Mouse (Mus musculus): ENCODE results near the gene Ksr1. TPM values are rescaled to one million over a fixed set of nuclear protein-coding genes. Genes with fewer than 3 reads are reported as not detected.

Ksr1 gene
- polyA plus RNA-seq (2015; fragmentation: Nextera tagmentation; extraction: Ambion mirVana) = 4.9 and 5.3 TPM in 2 replicates

GRCm38 (mm10) chr11:79146331-79146767 is at the start of gene Ksr1:
Gene Ksr1, minus strand, starts transcription at chr11:79146407.
- peak; percentile 96 for ATAC-seq (replicated peaks)
- H3K4me3 ChIP-seq = peak within 1 kb of the TSS; percentile 94
- no peaks in the 10 kb centered on the region for H3K36me3 ChIP-seq
- peaks cover 31% of the 10 kb centered on the region for H3K4me1 ChIP-seq
- H3K27me3 ChIP-seq = no peaks in the 10 kb centered on the region
- no peaks in the 10 kb centered on the region for H3K9me3 ChIP-seq
- H3K4me2 ChIP-seq (replicated peaks) = peak within 1 kb of the TSS; percentile 89
- peak within 1 kb of the TSS; percentile 89 for H3K9ac ChIP-seq (replicated peaks)
- WGBS = under 1% methylated on average over 41 of the region's 42 CpGs
- peak within 1 kb of the TSS; percentile 93 for H3K27ac ChIP-seq (replicated peaks)

- WGBS = 88% methylated on average over 1 of the region's 1 CpGs
- Histone ChIP-seq H3K9ac (replicated peaks) (no peak overlapping the region), H3K9me3 (no peaks in the 10 kb centered on the region), H3K27me3 (no peaks in the 10 kb centered on the region), H3K27ac (replicated peaks) (no peak overlapping the region), H3K36me3 (no peaks in the 10 kb centered on the region), H3K4me3 (no peak overlapping the region), H3K4me1 (peaks cover 16% of the 10 kb centered on the region), H3K4me2 (replicated peaks) (no peak overlapping the region)
- no peak for ATAC-seq (replicated peaks)
Observed at GRCm38 (mm10) chr11:79192176-79192575, 46.0 kb upstream of the Ksr1 start.

GRCm38 (mm10) chr11:79191214-79191613 is 45.0 kb upstream of the Ksr1 start:
- ATAC-seq (replicated peaks) = no peak
- Histone ChIP-seq H3K36me3 (no peaks in the 10 kb centered on the region), H3K4me3 (no peak overlapping the region), H3K9me3 (no peaks in the 10 kb centered on the region), H3K4me1 (peaks cover 16% of the 10 kb centered on the region), H3K9ac (replicated peaks) (no peak overlapping the region), H3K27me3 (no peaks in the 10 kb centered on the region), H3K27ac (replicated peaks) (no peak overlapping the region), H3K4me2 (replicated peaks) (no peak overlapping the region)
- 82% methylated on average over 4 of the region's 4 CpGs for WGBS

- ATAC-seq (replicated peaks) = no peak
Observed at GRCm38 (mm10) chr11:79190257-79190656, 44.0 kb upstream of the Ksr1 start.

GRCm38 (mm10) chr11:79188176-79188575 is 42.0 kb upstream of the Ksr1 start:
- ATAC-seq (replicated peaks) = peak; percentile 51
- no peak overlapping the region for H3K9ac ChIP-seq (replicated peaks)
- H3K9me3 ChIP-seq = no peaks in the 10 kb centered on the region
- no peaks in the 10 kb centered on the region for H3K27me3 ChIP-seq
- H3K4me1 ChIP-seq = peaks cover 16% of the 10 kb centered on the region
- no peak overlapping the region for H3K4me2 ChIP-seq (replicated peaks)
- H3K27ac ChIP-seq (replicated peaks) = peak overlapping the region; percentile 53
- no peaks in the 10 kb centered on the region for H3K36me3 ChIP-seq
- no peak overlapping the region for H3K4me3 ChIP-seq
- 26% methylated on average over 6 of the region's 6 CpGs for WGBS

More at GRCm38 (mm10) chr11:79190257-79190656, 44.0 kb upstream of the Ksr1 start:
- Histone ChIP-seq H3K36me3 (no peaks in the 10 kb centered on the region), H3K9ac (replicated peaks) (no peak overlapping the region), H3K4me1 (peaks cover 16% of the 10 kb centered on the region), H3K4me2 (replicated peaks) (no peak overlapping the region), H3K9me3 (no peaks in the 10 kb centered on the region), H3K27me3 (no peaks in the 10 kb centered on the region), H3K27ac (replicated peaks) (no peak overlapping the region), H3K4me3 (no peak overlapping the region)
- 81% methylated on average over 2 of the region's 2 CpGs for WGBS

GRCm38 (mm10) chr11:79187291-79187690 is 41.1 kb upstream of the Ksr1 start:
- H3K27me3 ChIP-seq = no peaks in the 10 kb centered on the region
- no peak overlapping the region for H3K9ac ChIP-seq (replicated peaks)
- WGBS = 50% methylated on average over 4 of the region's 4 CpGs
- ATAC-seq (replicated peaks) = no peak
- H3K4me1 ChIP-seq = peaks cover 16% of the 10 kb centered on the region
- no peaks in the 10 kb centered on the region for H3K36me3 ChIP-seq
- no peaks in the 10 kb centered on the region for H3K9me3 ChIP-seq
- no peak overlapping the region for H3K4me3 ChIP-seq
- no peak overlapping the region for H3K27ac ChIP-seq (replicated peaks)
- no peak overlapping the region for H3K4me2 ChIP-seq (replicated peaks)

GRCm38 (mm10) chr11:79185683-79186082 is 39.5 kb upstream of the Ksr1 start:
- no peak for ATAC-seq (replicated peaks)
- Histone ChIP-seq H3K9me3 (no peaks in the 10 kb centered on the region), H3K36me3 (no peaks in the 10 kb centered on the region), H3K4me2 (replicated peaks) (no peak overlapping the region), H3K4me1 (peaks cover 16% of the 10 kb centered on the region), H3K4me3 (no peak overlapping the region), H3K27me3 (no peaks in the 10 kb centered on the region), H3K27ac (replicated peaks) (no peak overlapping the region), H3K9ac (replicated peaks) (no peak overlapping the region)
- 89% methylated on average over 6 of the region's 6 CpGs for WGBS

- Histone ChIP-seq H3K4me3 (no peak overlapping the region), H3K4me1 (peaks cover 15% of the 10 kb centered on the region), H3K9me3 (no peaks in the 10 kb centered on the region), H3K27me3 (no peaks in the 10 kb centered on the region), H3K4me2 (replicated peaks) (no peak overlapping the region), H3K9ac (replicated peaks) (no peak overlapping the region), H3K36me3 (no peaks in the 10 kb centered on the region), H3K27ac (replicated peaks) (no peak overlapping the region)
- WGBS = 83% methylated on average over 3 of the region's 3 CpGs
- no peak for ATAC-seq (replicated peaks)
Observed at GRCm38 (mm10) chr11:79184126-79184888, 38.1 kb upstream of the Ksr1 start.

GRCm38 (mm10) chr11:79183400-79183799 is 37.2 kb upstream of the Ksr1 start:
- H3K4me2 ChIP-seq (replicated peaks) = no peak overlapping the region
- H3K36me3 ChIP-seq = no peaks in the 10 kb centered on the region
- no peaks in the 10 kb centered on the region for H3K9me3 ChIP-seq
- H3K27me3 ChIP-seq = no peaks in the 10 kb centered on the region
- no peak overlapping the region for H3K9ac ChIP-seq (replicated peaks)
- no peak overlapping the region for H3K27ac ChIP-seq (replicated peaks)
- no peak overlapping the region for H3K4me3 ChIP-seq
- H3K4me1 ChIP-seq = peaks cover 6% of the 10 kb centered on the region
- ATAC-seq (replicated peaks) = no peak
- WGBS = 88% methylated on average over 6 of the region's 6 CpGs

- H3K4me2 ChIP-seq (replicated peaks) = no peak overlapping the region
- peaks cover under 1% of the 10 kb centered on the region; the same call in 1 of the 2 replicates for H3K4me1 ChIP-seq
- no peaks in the 10 kb centered on the region for H3K9me3 ChIP-seq
- H3K27me3 ChIP-seq = no peaks in the 10 kb centered on the region
- no peak overlapping the region for H3K27ac ChIP-seq (replicated peaks)
- H3K36me3 ChIP-seq = no peaks in the 10 kb centered on the region
- no peak overlapping the region for H3K4me3 ChIP-seq
- no peak overlapping the region for H3K9ac ChIP-seq (replicated peaks)
- WGBS = 57% methylated on average over 12 of the region's 12 CpGs
- ATAC-seq (replicated peaks) = no peak
Observed at GRCm38 (mm10) chr11:79182881-79183280, 36.7 kb upstream of the Ksr1 start.

- no peak overlapping the region for H3K4me2 ChIP-seq (replicated peaks)
- no peaks in the 10 kb centered on the region for H3K36me3 ChIP-seq
- H3K4me1 ChIP-seq = no peaks in the 10 kb centered on the region
- no peak for ATAC-seq (replicated peaks)
- H3K4me3 ChIP-seq = no peak overlapping the region
- H3K9ac ChIP-seq (replicated peaks) = no peak overlapping the region
- no peak overlapping the region for H3K27ac ChIP-seq (replicated peaks)
- H3K27me3 ChIP-seq = no peaks in the 10 kb centered on the region
- no peaks in the 10 kb centered on the region for H3K9me3 ChIP-seq
- WGBS = 91% methylated on average over 4 of the region's 4 CpGs
Observed at GRCm38 (mm10) chr11:79181914-79182313, 35.7 kb upstream of the Ksr1 start.

GRCm38 (mm10) chr11:79176687-79177086 is 30.5 kb upstream of the Ksr1 start:
- Histone ChIP-seq H3K9me3 (no peaks in the 10 kb centered on the region), H3K4me1 (no peaks in the 10 kb centered on the region), H3K9ac (replicated peaks) (no peak overlapping the region), H3K4me3 (no peak overlapping the region), H3K27me3 (no peaks in the 10 kb centered on the region), H3K27ac (replicated peaks) (no peak overlapping the region), H3K4me2 (replicated peaks) (no peak overlapping the region), H3K36me3 (no peaks in the 10 kb centered on the region)
- no peak for ATAC-seq (replicated peaks)
- WGBS = 77% methylated on average over 3 of the region's 3 CpGs

GRCm38 (mm10) chr11:79172054-79172453 is 25.8 kb upstream of the Ksr1 start:
- 79% methylated on average over 7 of the region's 7 CpGs for WGBS
- Histone ChIP-seq H3K4me3 (no peak overlapping the region), H3K27me3 (no peaks in the 10 kb centered on the region), H3K4me1 (no peaks in the 10 kb centered on the region), H3K9ac (replicated peaks) (no peak overlapping the region), H3K27ac (replicated peaks) (no peak overlapping the region), H3K4me2 (replicated peaks) (no peak overlapping the region), H3K9me3 (no peaks in the 10 kb centered on the region), H3K36me3 (no peaks in the 10 kb centered on the region)
- no peak for ATAC-seq (replicated peaks)
